Mouse (Mus musculus): ENCODE results near the gene Aldob.
"Not testable (repeated sequence)": the region's sequence is repeated elsewhere in the genome, so short reads cannot be mapped to it uniquely, and the experiment has no call there.

Gene Aldob

GRCm38 (mm10) chr4:49535675-49536294 lies 13.6 kb downstream of the Aldob start:
- DNase-seq (ENCODE audit: low spot score in 2 of 2) = no peak

- no peak for DNase-seq (ENCODE audit: low spot score in 2 of 2)
These were observed 14.3 kb downstream of the Aldob start for GRCm38 (mm10) chr4:49535036-49535435.

GRCm38 (mm10) chr4:49522576-49522975 lies 26.8 kb downstream of the Aldob start:
- DNase-seq (ENCODE audit: low spot score in 2 of 2) = no peak

- no peak for DNase-seq (ENCODE audit: low spot score in 2 of 2)
These were observed 28.0 kb downstream of the Aldob start for GRCm38 (mm10) chr4:49521346-49521745.

- peak; percentile 81 to 92 for DNase-seq (ENCODE audit: low spot score in 2 of 2)
These were observed 28.6 kb downstream of the Aldob start, which contains the start of the genes Mrpl50 and Zfp189 for GRCm38 (mm10) chr4:49520572-49521340. Gene Mrpl50 (minus strand): TSS chr4:49521093. Gene Zfp189 (plus strand): TSS chr4:49521176.

- no peak for DNase-seq (ENCODE audit: low spot score in 2 of 2)
These were observed 29.9 kb downstream of the Aldob start for GRCm38 (mm10) chr4:49519476-49519875.

GRCm38 (mm10) chr4:49514441-49514840 lies 34.9 kb downstream of the Aldob start:
- DNase-seq (ENCODE audit: low spot score in 2 of 2) = no peak

- DNase-seq (ENCODE audit: low spot score in 2 of 2) = no peak
These were observed 36.7 kb downstream of the Aldob start for GRCm38 (mm10) chr4:49512636-49513035.

GRCm38 (mm10) chr4:49510236-49510835 lies 39.0 kb downstream of the Aldob start:
- not testable (repeated sequence) for DNase-seq (ENCODE audit: low spot score in 2 of 2)

- DNase-seq (ENCODE audit: low spot score in 2 of 2) = no peak
These were observed 40.2 kb downstream of the Aldob start for GRCm38 (mm10) chr4:49509183-49509582.

GRCm38 (mm10) chr4:49506386-49506785 lies 43.0 kb downstream of the Aldob start, which contains the start of gene Baat:
Gene Baat (minus strand): TSS chr4:49506557.
- DNase-seq (ENCODE audit: low spot score in 2 of 2) = no peak

- no peak for DNase-seq (ENCODE audit: low spot score in 2 of 2)
These were observed 45.8 kb downstream of the Aldob start for GRCm38 (mm10) chr4:49503563-49503962.
